Mouse (Mus musculus) stomach, embryonic 16.5 days (tissue): Measurements from ENCODE around the gene Ppp1r15a. TPM values are rescaled to one million over a fixed set of nuclear protein-coding genes. Genes with fewer than 3 reads are reported as not detected.

Source experiments
- ATAC-seq: fragments of 200-750 bp; cut with Nextera tagmentation; 2 replicates; pipeline ENCODE4 v1.8.0; 2017; ENCODE audit warnings: moderate number of reproducible peaks, moderate TSS enrichment; ENCODE audit not compliant: insufficient read depth, low FRiP score
- H3K27ac ChIP-seq: fragments of 300-500 bp; sonication (generic); 2 replicates; pipeline ENCODE4 v1.5.1; 2014; ENCODE audit warnings: low read length
- H3K27me3 ChIP-seq: fragments of 300-500 bp; sonication (generic); 2 replicates; pipeline ENCODE4 v1.6.1; 2014; ENCODE audit warnings: low read length, control low read depth, mixed read lengths; ENCODE audit not compliant: control insufficient read depth, insufficient read depth
- H3K36me3 ChIP-seq: fragments of 300-500 bp; sonication (generic); 2 replicates; pipeline ENCODE4 v1.6.1; 2014; ENCODE audit warnings: low read length; ENCODE audit not compliant: control insufficient read depth, insufficient read depth
- H3K4me1 ChIP-seq: fragments of 300-500 bp; sonication (generic); 2 replicates; pipeline ENCODE4 v1.6.1; 2014; ENCODE audit warnings: low read length, control low read depth, mixed read lengths; ENCODE audit not compliant: control insufficient read depth, insufficient read depth
- H3K4me2 ChIP-seq: fragments of 300-500 bp; sonication (generic); 2 replicates; pipeline ENCODE4 v1.6.1; 2014; ENCODE audit warnings: low read depth, low read length, mixed read lengths
- H3K4me3 ChIP-seq: fragments of 300-500 bp; sonication (generic); replicated peaks from 2 replicates; pipeline ENCODE4 v1.5.1; 2014; ENCODE audit warnings: mild to moderate bottlenecking, low read length
- H3K9ac ChIP-seq: fragments of 300-500 bp; sonication (generic); 2 replicates; pipeline ENCODE4 v1.6.1; 2014; ENCODE audit warnings: low read length
- H3K9me3 ChIP-seq: fragments of 300-500 bp; sonication (generic); replicated peaks from 2 replicates; pipeline ENCODE4 v1.6.1; 2016; ENCODE audit warnings: low read length, control low read depth; ENCODE audit not compliant: control insufficient read depth
- WGBS: fragments of 180-500 bp; shearing (Covaris S2); extraction: QIAGEN DNeasy Blood & Tissue Kit; methylation state at CpG from one replicate; pipeline ENCODE4 v1.1.7; 2014; 5-methylcytosine and 5-hydroxymethylcytosine counted together
- polyA plus RNA-seq: library from polyadenylated mRNA; unstranded; fragments of >200 nt; fragmentation: Nextera tagmentation; extraction: Ambion mirVana; gene quantifications from 2 replicates; pipeline ENCODE4 v1.2.1, GENCODE M21; 2015

The Ppp1r15a gene
- polyA plus RNA-seq, 1 experiment from 2014 or later, result 25.5 TPM

DNA sequence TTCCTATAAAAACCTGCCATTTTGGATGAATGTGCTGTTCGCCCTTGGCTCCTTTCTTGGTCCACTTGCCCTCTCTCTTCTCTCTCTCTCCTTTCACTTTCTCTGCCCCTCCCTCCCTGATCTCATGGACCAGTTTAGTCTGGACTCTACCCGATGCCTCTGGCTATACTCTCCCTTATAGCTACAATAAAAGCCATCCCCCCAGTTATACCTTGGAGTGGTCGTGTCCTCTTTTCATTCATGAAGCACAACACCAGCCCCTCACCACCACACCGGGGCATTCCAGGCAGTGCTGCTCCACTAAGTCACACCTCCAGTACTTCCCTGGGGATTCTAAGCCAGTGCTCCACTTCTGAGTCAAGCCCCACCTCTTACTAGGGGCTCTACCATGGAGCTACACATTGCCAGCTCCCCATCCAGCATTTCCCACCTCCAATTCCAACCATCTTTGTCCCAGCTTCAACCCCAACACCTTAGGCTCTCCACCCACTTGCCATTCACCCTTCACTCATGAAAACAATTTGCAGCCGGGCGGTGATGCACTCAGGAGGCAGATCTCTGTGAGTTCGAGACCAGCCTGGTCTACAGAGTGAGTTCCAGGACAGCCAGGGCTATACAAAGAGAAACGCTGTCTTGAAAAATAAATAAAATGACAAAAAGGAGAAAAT lies 41.2 kb upstream of the Ppp1r15a start:
- no peaks in the 10 kb centered on the region for H3K9me3 ChIP-seq
- no peak for ATAC-seq
- H3K27ac ChIP-seq, result peak overlapping the region; percentile 85
- no peak overlapping the region for H3K4me3 ChIP-seq
- H3K36me3 ChIP-seq, result no peaks in the 10 kb centered on the region
- H3K4me1 ChIP-seq, result peaks cover 29% of the 10 kb centered on the region
- H3K4me2 ChIP-seq, result peak overlapping the region; percentile 56; the same call in 1 of the 2 replicates
- no peaks in the 10 kb centered on the region for H3K27me3 ChIP-seq
- H3K9ac ChIP-seq, result peak overlapping the region; percentile 56; the same call in 1 of the 2 replicates
- 67% methylated on average over 8 of the region's 8 CpGs for WGBS

DNA sequence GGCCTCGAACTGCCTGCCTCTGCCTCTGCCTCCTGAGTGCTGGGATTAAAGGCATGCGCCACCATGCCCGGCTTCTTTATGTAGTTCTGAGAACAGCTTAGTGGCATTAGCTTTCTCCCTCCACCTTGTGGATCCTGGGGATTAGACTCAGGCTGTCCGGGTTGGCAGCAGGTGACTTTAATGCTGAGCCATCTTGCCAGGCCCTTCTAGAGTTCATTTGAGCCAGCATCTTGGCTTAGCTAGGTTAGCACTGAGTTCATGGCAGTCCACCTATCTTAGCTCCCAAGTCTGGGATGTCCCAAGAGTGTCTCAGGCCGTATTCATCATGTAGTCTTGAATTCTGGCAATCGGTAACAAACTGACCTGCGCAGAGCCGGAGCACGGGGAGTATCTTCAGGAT lies 39.4 kb upstream of the Ppp1r15a start:
- no peaks in the 10 kb centered on the region for H3K9me3 ChIP-seq
- H3K4me1 ChIP-seq, result peaks cover 22% of the 10 kb centered on the region; the same call in 1 of the 2 replicates
- no peak for ATAC-seq
- no peak overlapping the region for H3K27ac ChIP-seq
- 88% methylated on average over 9 of the region's 9 CpGs for WGBS
- H3K36me3 ChIP-seq, result no peaks in the 10 kb centered on the region
- H3K9ac ChIP-seq, result no peak overlapping the region
- H3K4me3 ChIP-seq, result no peak overlapping the region
- H3K4me2 ChIP-seq, result no peak overlapping the region
- no peaks in the 10 kb centered on the region for H3K27me3 ChIP-seq

DNA sequence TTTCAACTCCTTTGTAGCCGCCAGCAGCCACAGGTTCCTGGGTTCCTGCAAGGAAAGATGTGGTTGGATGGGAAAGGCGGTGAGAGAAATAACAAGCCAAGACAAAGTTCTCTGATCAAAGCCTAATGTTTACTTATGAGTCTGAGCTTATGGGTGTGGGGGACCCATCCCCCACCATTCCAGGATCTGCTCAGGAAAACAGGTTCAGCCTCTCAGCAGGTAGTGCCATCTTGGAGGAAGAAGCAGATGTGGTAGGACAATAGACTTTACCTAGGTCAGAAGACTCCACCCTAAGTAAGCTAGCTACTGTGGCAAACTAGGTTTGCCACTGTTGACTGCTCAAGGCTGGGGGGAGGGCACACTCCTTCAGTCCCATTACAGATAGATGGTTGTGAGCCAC lies 38.7 kb upstream of the Ppp1r15a start:
- H3K27me3 ChIP-seq, result no peaks in the 10 kb centered on the region
- H3K36me3 ChIP-seq, result no peaks in the 10 kb centered on the region
- no peak overlapping the region for H3K4me2 ChIP-seq
- H3K9ac ChIP-seq, result no peak overlapping the region
- ATAC-seq, result no peak
- peak overlapping the region; percentile 40; the same call in 1 of the 2 replicates for H3K27ac ChIP-seq
- H3K4me3 ChIP-seq, result no peak overlapping the region
- H3K4me1 ChIP-seq, result peaks cover 20% of the 10 kb centered on the region; the same call in 1 of the 2 replicates
- WGBS, result 54% methylated on average over 2 of the region's 2 CpGs
- no peaks in the 10 kb centered on the region for H3K9me3 ChIP-seq

DNA sequence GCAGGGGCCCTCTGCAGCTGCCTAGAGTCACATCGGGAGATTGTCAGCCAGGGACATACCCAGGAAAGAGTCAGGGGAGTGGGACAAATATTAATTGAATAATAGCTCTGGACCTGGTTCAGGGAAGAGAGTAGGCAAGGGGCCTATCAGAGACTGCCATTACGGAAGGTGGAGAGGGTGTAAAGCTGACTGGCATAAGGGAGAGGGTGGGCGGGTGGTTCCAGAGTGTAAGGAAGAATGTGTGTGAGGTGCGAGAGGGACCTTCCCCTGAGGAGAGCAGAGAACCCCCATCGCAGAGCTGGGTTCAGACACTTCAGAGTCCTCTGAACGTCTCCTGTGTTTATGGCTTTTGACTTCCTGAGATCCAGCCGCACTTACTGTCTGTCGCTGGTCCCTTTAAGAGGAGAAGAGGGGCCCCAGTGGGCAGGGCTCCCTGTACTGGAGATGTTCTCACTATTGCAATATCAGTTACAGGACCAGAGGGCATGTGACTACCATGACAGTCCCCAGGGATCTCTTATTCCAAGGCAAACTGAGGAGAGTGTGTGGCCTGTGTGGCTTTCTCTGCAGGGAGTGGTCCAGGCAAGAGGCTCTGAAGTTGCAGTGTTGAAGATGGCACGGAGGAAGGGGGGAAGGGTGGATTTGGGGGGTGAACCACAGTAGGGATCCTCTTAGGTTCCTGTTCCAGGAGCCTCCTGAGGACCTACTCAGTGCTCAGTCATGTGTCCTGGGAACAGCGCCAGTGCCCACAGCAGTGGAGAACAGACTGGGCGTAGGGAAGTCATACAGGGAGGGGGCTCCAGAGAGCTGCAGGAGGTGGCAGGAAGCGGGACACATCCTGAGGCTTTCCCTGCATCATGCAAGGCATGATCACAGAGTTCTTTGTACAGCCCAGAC lies 35.8 kb upstream of the Ppp1r15a start:
- Histone ChIP-seq H3K9ac (peak overlapping the region; percentile 46), H3K4me2 (peak overlapping the region; percentile 19; the same call in 1 of the 2 replicates)

DNA sequence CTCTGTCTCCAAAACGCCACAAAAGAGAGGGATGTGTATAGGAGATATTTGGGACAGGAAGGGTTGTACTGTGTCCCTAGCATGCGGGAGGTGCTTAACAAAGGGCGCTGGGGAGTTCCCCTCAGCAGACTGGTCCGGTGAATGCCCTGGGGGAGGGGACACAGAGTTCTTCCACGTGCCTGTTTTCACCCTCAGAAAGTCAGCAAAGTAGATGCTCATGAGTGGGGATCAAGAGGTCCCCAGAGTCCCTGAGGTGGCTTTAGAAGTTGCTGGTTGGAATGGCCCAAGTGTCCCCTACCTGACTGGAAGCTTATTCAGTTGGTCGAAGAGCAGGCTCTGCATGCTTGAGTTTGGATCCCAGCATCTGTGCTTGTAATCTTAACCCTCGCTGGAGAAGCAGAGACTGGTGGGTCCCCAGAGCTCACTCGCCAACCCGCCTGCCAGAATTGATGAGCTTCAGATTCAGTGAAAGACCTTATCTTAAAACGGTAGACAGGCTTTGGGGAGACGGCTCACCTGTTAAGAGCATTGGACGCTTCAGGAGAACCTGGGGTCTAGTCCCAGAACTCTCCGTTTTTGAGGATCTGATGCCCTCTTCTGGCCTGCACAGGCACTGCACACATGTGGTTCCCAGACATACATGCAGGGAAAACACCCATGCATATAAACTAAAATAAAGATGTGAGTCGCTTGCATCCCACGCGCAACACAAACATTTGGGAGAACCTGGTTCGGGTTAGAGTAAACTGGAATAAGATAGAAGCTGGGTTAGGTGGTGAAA lies 35.0 kb upstream of the Ppp1r15a start:
- Histone ChIP-seq H3K27me3 (no peaks in the 10 kb centered on the region), H3K9ac (0 out of 2 replicates have a peak overlapping the region, but pooled peaks have one; percentile 9), H3K9me3 (no peaks in the 10 kb centered on the region), H3K36me3 (no peaks in the 10 kb centered on the region), H3K4me1 (0 out of 2 replicates have a peak, but pooled peaks cover 5% of the 10 kb centered on the region), H3K27ac (no peak overlapping the region), H3K4me2 (peak overlapping the region; percentile 29; the same call in 1 of the 2 replicates), H3K4me3 (no peak overlapping the region)
- peak; percentile 64; the same call in 1 of the 2 replicates for ATAC-seq
- WGBS, result 19% methylated on average over 17 of the region's 17 CpGs

More for the DNA sequence above, 35.8 kb upstream of the Ppp1r15a start:
- Histone ChIP-seq H3K4me1 (0 out of 2 replicates have a peak, but pooled peaks cover 5% of the 10 kb centered on the region), H3K27ac (no peak overlapping the region), H3K9me3 (no peaks in the 10 kb centered on the region), H3K27me3 (no peaks in the 10 kb centered on the region), H3K4me3 (no peak overlapping the region), H3K36me3 (no peaks in the 10 kb centered on the region)
- no peak for ATAC-seq
- WGBS, result 42% methylated on average over 12 of the region's 12 CpGs

DNA sequence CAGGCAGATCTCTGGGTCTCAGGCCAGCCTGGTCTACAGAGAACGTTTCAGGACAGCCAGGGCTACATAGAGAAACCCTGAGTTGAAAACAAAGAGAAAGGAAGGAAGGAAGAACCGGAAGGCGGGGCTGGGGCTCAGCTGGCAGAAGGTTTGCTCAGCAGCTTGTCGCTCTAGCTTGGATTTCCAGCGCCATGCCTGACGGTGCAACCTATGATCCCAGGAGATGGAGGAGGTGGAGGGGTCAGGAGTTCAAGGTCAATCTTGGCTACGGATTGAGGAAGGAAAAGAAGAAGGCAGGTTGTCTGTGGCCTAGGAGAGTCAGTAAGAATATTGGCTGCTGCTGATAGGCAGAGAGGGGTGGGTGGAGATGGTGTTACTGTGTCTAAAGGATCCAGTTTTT lies 34.2 kb upstream of the Ppp1r15a start:
- 71% methylated on average over 7 of the region's 7 CpGs for WGBS

DNA sequence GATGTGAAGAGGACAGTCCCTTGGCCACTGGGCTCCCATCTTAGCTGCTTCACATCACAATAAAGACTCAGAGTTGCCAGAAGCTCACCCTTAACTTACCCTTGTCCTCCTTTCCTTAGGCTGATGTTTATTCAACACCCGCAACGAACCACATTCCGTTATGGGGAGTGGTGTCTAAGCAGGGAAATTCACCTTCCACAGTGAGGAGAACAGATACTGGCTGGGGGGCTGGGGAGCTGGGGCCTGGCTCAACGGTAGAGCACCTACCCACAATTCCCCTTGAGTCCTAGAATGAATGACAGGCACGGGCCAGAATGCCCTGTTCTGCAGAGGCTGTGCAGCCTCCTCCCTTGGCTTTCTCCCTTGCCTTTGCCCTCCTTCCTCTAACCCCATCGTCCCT lies 32.8 kb upstream of the Ppp1r15a start:
- 19% methylated on average over 6 of the region's 6 CpGs for WGBS
- Histone ChIP-seq H3K36me3 (no peaks in the 10 kb centered on the region), H3K4me2 (no peak overlapping the region), H3K4me3 (no peak overlapping the region), H3K4me1 (0 out of 2 replicates have a peak, but pooled peaks cover 5% of the 10 kb centered on the region), H3K27ac (peak overlapping the region; percentile 64; the same call in 1 of the 2 replicates), H3K9ac (no peak overlapping the region; the same call in 1 of the 2 replicates), H3K9me3 (no peaks in the 10 kb centered on the region), H3K27me3 (no peaks in the 10 kb centered on the region)
- ATAC-seq, result peak; percentile 78; the same call in 1 of the 2 replicates

More for the DNA sequence above, 34.2 kb upstream of the Ppp1r15a start:
- H3K4me1 ChIP-seq, result 0 out of 2 replicates have a peak, but pooled peaks cover 5% of the 10 kb centered on the region
- H3K9me3 ChIP-seq, result no peaks in the 10 kb centered on the region
- H3K27ac ChIP-seq, result no peak overlapping the region
- no peaks in the 10 kb centered on the region for H3K27me3 ChIP-seq
- H3K9ac ChIP-seq, result no peak overlapping the region
- no peak overlapping the region for H3K4me2 ChIP-seq
- no peak overlapping the region for H3K4me3 ChIP-seq
- no peaks in the 10 kb centered on the region for H3K36me3 ChIP-seq
- ATAC-seq, result no peak

DNA sequence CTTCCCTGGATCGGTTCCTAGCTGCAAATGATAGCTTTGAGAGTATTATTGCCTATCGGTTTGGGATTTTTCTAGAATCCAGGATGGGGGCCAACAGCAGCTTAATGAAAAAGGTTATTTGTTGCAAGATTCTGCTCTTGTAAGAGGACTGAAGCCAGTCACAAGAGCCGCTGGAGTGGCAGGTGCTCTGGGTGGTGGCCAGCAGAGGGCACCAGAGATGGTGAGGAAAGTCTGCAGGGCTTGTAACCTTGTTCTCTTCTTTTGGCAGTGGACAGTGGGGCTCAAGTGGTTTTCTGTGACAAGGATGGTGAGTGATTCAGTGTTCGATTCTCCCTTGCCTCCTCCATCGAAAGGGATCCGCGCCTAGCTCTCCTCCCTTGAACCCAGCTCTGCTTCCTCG lies 29.7 kb upstream of the Ppp1r15a start:
- Histone ChIP-seq H3K4me1 (0 out of 2 replicates have a peak, but pooled peaks cover 5% of the 10 kb centered on the region), H3K9ac (0 out of 2 replicates have a peak overlapping the region, but pooled peaks have one; percentile 11), H3K4me3 (no peak overlapping the region), H3K36me3 (no peaks in the 10 kb centered on the region), H3K27me3 (no peaks in the 10 kb centered on the region), H3K27ac (no peak overlapping the region), H3K4me2 (no peak overlapping the region), H3K9me3 (no peaks in the 10 kb centered on the region)
- no peak for ATAC-seq
- WGBS, result 21% methylated on average over 8 of the region's 8 CpGs
